Mouse (Mus musculus): ENCODE measurements around the gene Lbp.

The Lbp gene

DNA sequence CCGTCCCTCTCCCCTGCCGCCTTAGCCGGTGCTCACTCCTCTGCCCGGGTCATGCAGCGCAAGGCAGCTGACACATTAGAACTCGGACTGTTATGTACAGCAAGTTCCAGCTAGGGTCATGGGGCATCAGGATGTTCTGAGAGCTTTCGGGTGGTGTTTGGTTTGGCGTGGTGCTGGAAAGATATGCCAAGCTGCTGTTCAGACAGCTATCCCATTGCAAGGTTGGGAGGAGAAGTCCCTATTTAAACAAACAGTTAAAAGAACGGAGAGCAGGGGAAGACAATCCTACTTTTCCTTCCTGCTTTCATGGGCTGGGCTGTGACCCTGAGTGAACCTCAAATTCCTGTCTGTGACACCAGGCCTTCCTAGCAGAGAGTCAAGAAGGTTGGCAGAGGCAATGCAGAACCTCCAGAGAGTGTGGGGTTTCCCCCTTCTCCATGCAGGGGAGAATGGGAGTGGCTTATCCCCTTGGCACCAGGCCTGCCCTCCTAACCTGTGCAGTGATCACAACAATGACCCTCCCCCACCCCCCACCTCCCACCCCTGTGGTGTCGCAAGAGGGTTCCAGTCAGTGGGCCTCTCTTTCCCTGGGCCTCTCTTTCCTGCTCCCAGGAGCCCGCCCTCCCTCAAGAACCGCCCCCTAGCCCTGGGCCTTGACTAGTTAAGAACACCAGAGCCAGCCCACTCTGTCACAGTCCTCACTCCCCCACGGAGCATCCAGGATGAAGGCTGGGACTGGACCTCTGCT, at the start of gene Lbp:
Gene Lbp (plus strand): TSS at position 546 of the 748 bp plus-strand sequence.
- DNase-seq (ENCODE audit: low spot score in 2 of 2): peak in 1 of 2 experiments; percentile 41

DNA sequence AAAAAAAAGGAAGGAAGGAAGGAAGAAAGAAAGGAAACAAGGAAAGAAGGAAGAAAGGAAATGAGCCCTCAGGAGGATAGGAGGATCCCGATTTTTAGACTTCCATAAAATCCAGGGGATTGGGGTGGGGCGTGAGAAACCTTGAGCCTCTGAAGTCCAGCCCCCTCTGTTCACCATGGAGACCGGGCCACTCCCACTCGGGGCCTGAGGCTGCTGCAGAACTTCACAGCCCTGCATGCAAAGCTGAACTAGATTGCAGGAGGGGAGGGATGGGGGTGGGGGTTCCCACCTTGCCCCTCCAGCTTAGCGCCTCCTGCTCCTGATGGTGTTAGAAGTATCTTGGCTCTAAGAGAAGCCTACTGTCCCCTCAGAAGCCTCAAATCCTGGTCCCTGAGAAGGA, 49.4 kb upstream of the Lbp start:
- DNase-seq (ENCODE audit: low spot score in 2 of 2): peak in 1 of 2 experiments; percentile 40

DNA sequence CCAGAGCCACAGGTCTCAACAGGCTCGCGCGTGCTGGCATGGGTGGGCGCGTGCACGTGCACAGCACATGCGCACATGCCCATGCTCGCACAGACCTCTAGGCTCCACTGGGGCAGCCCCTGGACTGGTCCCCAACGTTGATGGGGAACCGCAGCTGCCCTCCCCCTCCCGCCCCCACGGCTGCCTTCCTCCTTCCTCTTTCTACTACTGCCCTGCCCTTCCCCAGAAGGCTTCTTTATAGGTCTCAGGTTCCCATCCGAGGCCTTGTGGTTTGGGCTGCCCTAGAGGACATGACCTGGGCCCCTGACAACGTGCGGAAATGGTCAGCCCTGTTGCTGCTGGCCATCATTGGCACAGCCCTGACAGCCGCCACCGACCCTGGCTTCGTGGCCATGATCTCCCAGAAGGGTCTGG, 48.3 kb upstream of the Lbp start, which contains the start of gene Bpi:
Gene Bpi (plus strand): TSS at position 90 of the 414 bp plus-strand sequence.
- no peak for DNase-seq (ENCODE audit: low spot score in 2 of 2)

DNA sequence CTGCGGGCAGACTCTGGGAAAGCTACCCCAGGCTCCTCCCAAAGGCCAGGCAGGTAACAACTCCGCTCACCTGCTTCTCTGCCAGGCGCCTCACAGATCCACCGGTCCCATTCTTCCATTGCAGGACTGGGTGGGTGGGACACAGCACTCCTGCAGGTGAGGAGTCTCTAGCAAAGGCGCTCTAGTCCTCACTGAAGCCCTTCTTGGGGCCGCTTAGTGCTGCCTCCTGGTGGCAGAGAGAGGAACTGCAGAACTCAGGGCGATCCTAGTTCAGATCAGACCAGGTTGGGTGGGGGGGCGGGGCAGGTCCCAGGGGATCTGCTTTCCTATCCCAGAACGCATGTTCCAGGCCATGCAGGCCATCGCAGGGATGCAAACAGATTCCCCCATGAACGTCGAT, 47.5 kb upstream of the Lbp start:
- peak; percentile 37 to 74 for DNase-seq (ENCODE audit: low spot score in 2 of 2)

DNA sequence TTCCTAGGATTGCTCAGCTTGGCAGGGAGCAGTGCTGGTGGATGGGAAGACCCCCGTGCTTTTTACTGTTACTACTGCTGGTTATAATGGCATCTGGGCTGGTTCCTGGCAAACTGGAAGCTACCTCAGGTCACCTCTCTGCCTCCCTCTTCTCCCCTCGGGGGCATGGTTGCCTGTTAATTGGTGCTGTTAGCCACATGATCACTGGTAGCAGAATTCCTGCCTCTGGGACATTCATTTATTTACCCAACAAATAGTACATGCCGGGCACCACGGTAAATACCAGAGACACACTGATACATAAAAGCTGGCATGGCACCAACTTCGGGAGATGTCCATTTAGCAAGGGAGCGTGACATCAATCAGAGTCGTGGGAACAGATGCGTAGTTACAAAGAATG, 46.8 kb upstream of the Lbp start:
- no peak for DNase-seq (ENCODE audit: low spot score in 2 of 2)

DNA sequence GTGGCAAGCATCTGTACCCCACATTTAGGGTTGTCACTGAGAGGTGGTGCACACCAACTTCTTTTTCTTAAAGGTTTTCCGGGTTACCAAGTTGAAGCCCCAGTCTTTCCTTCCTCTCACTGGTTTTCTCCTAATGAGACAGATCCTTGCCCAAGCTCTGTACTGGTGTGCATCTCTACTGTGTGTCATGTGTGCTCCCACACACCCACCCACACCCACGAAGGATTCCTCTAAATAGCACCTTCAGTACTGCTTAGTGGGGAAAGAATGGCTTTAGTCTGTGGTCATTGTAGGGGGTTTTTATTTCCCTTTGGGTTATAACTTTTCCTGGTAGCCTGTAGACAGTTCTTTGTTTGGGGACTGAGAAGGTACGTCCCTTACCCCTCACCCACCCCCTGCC, 41.4 kb upstream of the Lbp start:
- DNase-seq (ENCODE audit: low spot score in 2 of 2): no peak

DNA sequence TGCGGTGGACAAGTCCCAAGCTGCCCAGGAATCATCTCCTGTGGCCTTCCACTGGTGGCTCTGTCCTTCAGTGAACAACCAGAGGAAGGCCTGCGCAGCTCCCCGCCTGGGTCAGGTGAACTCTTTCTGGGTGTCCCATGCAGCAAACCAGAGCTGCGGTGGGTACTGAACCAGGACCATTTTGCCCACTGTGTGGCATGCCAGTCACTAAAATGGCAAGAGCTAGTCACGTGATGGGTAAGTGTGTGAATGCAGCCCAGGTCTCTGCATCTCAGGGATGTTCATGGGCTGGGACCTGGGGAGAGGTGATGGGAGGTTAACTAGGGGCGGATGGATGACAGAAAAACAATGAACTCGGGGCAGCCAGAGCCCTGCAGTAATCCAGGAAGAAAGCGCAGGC, 36.3 kb upstream of the Lbp start:
- no peak for DNase-seq (ENCODE audit: low spot score in 2 of 2)

DNA sequence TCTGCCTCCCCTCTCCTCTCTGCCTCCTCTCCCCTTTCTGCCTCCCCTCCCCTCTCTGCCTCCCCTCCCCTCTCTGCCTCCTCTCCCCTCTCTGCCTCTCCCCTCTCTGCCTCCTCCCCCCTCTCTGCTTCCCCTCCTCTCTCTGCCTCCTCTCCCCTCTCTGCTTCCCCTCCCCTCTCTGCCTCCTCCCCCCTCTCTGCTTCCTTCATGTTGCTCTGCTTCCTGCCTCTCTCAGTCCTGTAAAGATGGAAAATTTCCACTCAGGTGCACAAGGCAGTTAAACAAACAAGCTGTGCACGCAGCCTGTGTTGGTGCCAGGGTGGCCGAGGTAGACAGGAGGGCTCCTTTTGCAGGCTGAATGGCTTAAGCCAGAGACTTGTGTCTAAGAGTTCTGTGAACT, 32.6 kb upstream of the Lbp start:
- no peak for DNase-seq (ENCODE audit: low spot score in 2 of 2)

DNA sequence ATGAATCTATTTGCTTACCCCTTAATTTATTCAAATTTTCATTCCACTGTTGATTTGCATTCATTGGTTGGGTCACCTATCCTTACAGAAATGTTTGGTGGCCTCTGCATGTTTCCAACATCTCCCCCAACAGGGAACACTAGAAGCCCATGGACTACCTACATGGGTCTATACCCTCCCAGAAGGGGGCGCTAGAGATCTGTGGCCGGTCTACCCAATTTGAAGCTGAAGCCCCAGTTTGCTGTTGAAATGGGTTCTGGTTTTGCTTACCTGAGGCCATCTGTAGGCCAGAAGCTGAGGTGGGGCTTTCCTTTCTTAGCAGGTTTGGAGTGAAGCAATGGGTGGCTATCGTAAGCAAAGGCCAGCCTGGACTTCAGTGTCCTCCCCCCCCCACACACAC, 30.9 kb upstream of the Lbp start:
- no peak for DNase-seq (ENCODE audit: low spot score in 2 of 2)

DNA sequence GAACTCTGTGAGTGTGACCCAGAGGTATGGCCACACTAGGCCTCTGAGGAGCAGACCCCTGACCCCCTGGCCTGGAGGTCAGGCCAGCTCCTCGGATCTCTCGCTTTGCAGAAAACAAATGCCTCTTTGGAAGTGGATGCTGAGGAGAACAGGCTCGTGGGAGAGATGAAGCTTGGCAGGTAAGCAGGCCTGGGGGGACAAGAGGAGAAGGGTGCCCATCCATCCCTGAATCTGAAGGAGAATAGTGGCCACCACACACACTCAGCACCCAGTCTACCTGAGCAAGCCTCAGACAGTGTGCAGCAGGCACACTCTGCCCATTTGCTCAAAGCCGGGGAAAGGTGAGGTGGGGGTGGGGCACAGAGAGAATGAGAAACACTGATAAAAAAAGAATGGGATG, 30.5 kb upstream of the Lbp start:
- DNase-seq (ENCODE audit: low spot score in 2 of 2): no peak

DNA sequence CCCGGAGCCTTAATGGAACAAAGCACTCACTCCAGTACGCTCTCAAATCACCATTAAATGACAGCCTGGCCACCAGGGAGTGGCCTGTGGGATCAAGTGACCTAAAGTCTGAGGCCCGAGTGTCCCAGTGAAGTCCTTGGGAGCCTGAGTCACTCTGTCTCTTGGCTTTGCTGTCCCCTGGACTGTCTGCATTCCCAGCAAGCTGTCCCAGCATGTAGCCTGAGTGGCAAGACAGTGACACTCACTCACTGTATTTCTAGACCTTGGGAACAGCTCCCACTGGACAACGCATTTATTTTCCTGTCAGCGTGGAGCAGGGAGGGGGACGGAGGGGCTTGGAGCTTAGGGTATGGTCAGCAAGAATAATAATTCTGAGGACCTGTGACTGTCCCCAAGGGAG, 29.8 kb upstream of the Lbp start:
- no peak for DNase-seq (ENCODE audit: low spot score in 2 of 2)

DNA sequence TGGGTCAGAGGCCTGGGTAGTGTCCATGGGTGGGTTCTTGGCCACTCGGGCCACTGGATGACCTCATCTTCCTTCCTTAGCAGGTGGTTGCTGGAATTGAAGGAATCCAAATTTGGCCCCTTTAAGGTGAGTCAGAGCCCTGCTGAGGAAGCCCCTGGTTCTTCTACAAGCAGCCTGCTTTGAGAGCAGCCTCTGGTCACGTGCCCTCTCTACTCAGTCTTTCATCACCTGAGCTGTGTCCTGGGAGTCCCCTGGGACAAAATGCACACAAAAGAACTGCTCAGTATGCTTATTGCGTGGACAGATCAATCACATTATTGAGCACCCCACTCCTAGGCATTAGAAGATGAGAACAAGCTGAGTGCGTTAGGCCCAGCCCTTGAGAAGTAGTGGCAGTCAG, 29.4 kb upstream of the Lbp start:
- DNase-seq (ENCODE audit: low spot score in 2 of 2): no peak

DNA sequence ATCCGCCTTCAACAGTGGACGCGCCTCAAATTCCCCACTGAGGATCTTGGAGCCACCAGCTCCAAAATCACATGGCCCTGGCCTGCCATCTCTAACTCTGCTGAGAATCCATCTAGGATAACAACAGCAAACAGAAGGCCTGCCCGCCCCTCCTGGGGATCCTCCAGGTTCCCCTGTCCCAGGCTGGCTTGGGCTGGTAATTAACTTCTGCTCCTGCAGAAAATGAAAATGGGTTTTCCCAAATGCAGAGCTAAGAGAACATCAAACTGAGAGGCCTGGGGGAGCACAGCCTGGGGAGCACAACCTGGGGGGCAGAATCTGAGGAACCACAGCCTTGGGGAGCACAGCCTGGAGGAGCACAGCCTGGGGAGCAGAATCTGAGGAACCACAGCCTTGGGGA, 26.6 kb upstream of the Lbp start:
- no peak for DNase-seq (ENCODE audit: low spot score in 2 of 2)

DNA sequence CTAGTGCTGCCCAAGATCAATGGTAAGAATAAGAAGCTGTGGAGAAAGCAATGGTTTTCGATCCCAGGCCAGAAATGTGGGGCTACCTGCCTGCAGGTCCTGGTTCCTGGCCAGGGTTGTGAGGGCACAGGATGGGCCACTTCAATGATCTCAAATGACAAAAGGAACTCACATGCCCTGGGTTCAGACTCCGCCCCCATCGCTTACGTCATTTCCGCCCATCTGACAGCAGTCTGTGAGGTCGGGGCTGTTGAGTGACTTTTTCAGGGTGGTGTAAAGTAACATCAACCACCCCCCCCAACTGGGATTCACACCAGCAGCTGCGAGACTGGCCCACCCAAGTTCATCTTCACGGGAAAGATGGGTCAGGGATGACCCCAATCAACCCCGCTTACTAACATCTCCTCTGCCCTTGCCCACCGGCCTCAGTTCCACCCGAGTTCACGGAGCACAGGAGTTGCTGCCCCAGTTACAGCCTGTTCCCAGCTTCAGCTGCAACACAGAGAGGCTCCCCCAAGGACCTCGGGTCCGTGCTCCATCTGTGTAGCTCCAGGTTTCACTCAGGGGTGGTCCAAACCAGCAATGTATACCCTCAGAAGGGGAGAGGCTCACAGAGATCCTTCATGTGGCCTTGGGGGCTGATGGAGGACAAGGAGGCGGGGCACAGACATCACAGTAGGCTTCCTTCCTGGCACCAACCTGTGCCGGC, 24.6 kb upstream of the Lbp start:
- DNase-seq (ENCODE audit: low spot score in 2 of 2): no peak

DNA sequence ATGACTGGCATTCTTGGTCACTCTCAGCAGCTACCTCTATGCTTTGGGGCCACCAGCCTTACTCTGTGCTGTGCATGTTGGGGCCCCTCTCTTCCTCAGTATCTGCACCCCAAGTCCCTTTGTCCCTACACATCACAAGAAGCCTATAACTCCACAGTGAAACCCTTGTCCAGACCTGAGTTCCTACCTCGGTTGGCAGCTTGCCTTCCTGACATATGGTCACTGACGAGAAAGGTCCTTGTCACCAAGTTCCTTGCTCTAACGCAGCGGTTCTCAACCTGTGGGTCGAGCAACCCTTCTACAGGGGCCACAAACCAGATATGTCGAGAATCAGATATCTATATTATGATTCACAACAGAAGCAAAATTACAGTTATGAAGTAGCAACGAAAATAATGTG, 23.2 kb upstream of the Lbp start:
- no peak for DNase-seq (ENCODE audit: low spot score in 2 of 2)

DNA sequence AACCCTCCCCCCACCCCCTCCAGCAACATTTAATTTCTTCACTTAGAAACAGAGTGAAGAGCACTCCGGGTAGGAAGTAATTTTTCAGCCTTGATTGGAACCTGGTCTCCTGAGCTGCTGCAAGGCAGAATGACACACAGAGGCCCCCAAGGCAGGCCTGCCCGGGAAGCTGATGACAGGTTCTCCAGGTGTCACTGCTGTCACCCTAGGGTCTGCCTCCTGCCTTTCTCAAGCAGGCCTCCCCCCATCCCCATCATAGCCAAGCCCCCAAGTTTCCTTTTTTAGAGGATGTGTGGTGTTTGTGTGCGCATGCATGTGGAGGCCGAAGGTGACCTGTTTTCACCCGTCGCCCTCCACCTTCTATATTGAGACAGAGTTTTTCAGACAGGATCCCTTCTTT, 22.5 kb upstream of the Lbp start:
- no peak for DNase-seq (ENCODE audit: low spot score in 2 of 2)

DNA sequence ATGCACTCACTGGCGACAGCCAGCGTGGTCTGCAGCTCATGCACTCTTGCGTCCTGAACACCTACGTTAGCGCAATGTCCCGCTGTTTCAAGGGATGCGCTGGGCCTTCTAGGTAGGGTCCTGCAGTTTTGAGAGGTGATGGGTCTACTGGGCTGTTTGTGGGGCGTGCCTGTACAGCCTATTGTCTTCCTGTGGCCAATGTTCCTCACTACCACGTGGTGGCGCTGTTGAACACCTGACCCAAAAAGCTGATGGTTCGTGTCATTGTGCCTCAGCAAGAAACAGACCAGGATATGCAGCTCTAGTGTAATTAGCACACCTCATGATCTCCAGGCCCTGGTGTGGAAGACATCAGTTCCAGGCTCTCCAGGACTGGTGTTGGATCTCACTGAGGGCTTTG, 21.7 kb upstream of the Lbp start:
- peak in 1 of 2 experiments; percentile 34 for DNase-seq (ENCODE audit: low spot score in 2 of 2)

DNA sequence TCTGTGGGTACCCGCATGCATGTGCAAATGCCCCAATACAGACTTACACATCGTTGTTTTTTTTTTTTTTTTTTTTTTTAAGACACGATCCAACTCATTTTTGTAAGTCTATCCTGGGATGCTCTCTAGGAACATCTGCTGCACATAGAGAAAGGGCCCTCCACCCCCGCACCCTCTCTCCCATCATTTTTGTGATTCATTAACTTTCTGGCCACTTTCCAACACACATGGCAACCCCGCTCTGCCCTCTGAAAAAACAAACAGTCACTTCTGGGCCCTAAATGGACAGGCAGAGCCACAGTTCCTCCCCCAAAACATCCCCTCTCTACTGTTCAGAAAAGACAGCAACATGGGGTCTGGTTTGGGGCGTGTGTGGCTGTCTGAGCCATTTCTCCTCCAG, 20.6 kb upstream of the Lbp start:
- DNase-seq (ENCODE audit: low spot score in 2 of 2): no peak

DNA sequence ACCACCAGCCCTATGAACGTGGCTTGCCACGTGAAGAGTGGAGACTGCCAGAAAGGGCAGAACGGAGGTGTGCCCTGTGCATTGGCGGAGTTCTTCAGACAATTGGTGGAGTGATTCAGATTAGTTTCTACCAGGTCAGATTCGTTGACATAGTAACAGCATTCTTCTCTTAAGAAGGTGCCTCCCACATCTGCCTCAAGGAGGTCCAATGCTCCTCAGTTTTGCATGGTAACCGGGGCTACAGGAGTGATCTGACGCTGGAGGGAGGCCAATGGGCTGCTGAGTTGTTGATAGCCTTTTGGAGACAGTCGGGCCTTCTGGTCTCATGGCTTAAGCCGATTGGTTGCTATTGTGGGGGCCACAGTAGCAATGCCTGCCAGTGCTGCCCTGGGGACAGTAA, 10.6 kb upstream of the Lbp start:
- DNase-seq (ENCODE audit: low spot score in 2 of 2): no peak

DNA sequence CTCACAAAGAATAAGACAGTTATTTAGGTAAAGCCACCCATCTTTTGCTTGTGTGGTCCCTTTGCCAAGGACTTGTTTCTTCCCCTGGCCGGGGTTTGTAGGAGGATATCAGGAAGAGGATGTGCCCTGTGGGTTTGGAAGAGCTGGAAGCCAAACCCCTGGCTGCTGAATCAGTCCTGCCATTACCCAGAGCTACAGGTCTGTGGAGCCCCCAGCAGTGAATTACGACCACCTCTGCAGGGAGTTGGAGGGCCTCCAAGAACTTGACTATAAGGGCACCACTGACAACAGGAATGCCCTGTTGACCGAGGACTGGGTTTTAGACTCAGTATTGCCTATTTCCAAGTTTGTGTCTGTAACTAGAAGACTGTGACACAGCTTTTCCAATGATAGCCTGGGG, 7.1 kb upstream of the Lbp start:
- no peak for DNase-seq (ENCODE audit: low spot score in 2 of 2)

DNA sequence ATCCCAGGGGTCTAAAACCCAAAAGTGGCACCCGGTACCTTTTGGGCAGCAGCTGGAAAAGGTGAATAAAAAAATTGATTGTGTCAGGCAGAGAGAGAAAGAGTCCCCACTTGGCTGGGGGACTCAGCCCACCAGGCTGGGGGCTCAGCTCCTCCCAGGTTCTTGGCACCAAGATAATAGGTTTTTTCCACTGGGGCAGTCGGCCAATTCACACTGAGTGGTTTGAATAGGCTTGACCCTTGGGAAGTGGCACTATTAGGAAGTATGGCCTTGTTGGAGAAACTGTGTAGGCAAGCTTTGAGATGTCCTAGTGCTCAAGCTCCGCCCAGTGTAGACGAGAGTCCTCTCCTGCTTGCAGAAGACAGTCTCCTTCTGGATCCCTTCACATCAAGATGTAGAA, 6.6 kb upstream of the Lbp start:
- no peak for DNase-seq (ENCODE audit: low spot score in 2 of 2)

DNA sequence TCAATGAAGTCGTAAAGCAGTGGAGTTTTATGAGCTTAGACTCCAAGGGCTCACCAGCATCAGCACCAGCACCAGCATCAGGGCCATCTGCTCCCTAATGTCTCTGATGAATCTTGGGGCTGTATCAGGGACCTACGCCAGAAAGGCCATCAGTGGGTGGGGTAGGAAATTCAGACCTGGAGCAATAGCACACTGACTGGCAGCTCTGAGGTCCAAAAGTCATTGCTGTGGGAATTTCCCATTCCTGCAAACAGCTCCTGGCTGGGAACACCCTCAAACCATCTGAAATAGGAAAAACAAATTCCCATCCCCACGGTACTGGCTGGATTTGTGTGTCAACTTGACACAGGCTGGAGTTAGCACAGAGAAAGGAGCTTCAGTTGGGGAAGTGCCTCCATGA, 3.5 kb upstream of the Lbp start:
- DNase-seq (ENCODE audit: low spot score in 2 of 2): no peak

DNA sequence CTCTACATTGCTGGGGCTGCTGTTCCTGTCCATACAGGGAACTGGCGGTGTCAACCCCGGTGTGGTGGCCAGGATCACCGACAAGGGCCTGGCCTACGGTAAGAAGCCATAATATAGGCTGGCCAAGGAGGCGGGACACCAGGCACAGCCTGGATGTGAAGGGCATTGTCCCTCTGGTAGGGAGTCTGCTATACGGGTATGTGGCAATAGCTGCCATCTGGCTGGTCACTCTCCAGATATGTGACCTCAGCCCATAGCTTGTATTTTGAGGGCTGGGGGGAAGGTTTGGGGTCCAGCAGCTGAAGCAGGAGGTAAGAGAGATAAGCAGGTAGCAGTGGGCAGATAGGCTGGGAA, 380 bp downstream of the Lbp start:
- no peak for DNase-seq (ENCODE audit: low spot score in 2 of 2)

DNA sequence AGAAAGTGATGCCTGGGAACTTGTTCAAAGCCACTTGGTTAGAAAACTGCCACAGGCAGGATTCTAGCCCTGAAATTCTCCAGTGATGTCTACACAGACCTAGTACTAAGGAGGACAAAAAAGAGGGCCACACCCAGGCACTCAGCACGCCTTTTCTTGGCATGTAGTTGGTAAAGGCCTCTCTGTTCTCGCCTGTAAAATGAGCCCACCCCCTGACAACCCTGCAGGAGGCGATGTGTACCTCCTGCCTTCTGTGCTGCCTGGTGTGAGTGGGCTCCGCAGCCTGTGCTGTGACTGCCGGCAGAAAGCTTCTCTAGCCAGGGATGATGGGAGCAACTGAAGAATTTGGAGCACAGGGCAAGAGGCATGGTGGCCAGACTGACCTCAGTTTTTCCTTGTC, 2.0 kb downstream of the Lbp start:
- DNase-seq (ENCODE audit: low spot score in 2 of 2): no peak
